Mouse (Mus musculus) ES-E14 (cell line): ENCODE data around the gene Pin4.

Experiments used
- CHD2 ChIP-seq: IDR thresholded peaks from 2 replicates; pipeline ENCODE4 v1.6.1; 2014; ENCODE audit warnings: mild to moderate bottlenecking, low read depth, low read length, inconsistent platforms
- HCFC1 ChIP-seq: IDR thresholded peaks from 2 replicates; pipeline ENCODE4 v1.6.1; 2012; ENCODE audit warnings: low read length, inconsistent platforms, borderline replicate concordance; ENCODE audit not compliant: insufficient read depth
- MAFK ChIP-seq: IDR thresholded peaks from 2 replicates; pipeline ENCODE4 v1.6.1; 2014; ENCODE audit warnings: mild to moderate bottlenecking, low read depth, low read length, inconsistent platforms; ENCODE audit not compliant: insufficient read depth
- ZC3H11A ChIP-seq: IDR thresholded peaks from 2 replicates; pipeline ENCODE4 v1.6.1; 2012; ENCODE audit warnings: low read depth, mild to moderate bottlenecking, inconsistent platforms, low read length, borderline replicate concordance
- ZNF384 ChIP-seq: IDR thresholded peaks from 2 replicates; pipeline ENCODE4 v1.6.1; 2012; ENCODE audit warnings: low read depth, low read length, inconsistent platforms

DNA sequence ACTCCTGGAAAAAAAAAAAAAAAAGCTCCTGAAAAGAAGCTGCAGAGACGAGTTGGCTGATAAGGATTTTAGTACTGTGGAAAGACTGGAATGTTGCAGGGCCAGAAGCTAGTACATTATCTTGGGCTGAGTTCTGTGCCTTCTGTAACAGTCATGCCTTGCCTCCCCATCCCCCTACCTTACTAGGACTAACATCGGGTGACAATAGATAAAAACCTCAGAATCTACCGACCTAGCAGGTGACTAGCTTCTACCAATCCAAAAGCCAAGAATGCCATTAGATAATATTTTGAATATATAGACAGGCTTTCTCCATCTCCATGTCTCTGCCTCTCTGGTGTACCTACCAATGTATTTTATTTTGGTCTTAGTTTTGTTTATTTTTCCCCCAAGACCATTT, 51.7 kb downstream of the Pin4 start:
- TF ChIP-seq ZC3H11A (no peak), ZNF384 (no peak), CHD2 (no peak), MAFK (no peak), HCFC1 (no peak)
